Mouse (Mus musculus) kidney, adult 18-20 months (tissue): ENCODE measurements at regions not wholly inside any gene's neighbourhood (a gene's known extent, or its start where the extent isn't known, plus 50 kb on each side); places are given as distances from the start of the nearest gene placed in this dataset.

ENCODE experiments used
- DNase-seq: peaks from one replicate; pipeline ENCODE4 v3.0.0; 2021

DNA sequence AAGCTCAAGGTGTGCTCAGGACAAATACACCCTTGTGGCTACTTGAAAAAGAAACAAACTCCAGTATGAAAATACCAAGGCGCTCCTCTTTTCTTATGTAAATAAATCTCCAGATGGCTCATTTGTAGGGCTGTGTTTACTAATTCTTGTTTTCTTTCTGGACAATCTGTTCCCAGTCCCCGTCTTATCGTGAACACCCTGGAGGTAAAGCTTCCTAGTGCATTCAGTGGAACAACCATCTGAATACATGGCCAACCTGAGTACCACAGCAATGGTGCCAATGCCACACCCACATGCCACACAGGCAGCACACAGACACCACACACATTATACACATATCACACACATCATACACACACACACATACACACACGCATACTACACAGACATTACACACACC, 396.1 kb downstream of the Wdr11 start:
- DNase-seq: no peak

DNA sequence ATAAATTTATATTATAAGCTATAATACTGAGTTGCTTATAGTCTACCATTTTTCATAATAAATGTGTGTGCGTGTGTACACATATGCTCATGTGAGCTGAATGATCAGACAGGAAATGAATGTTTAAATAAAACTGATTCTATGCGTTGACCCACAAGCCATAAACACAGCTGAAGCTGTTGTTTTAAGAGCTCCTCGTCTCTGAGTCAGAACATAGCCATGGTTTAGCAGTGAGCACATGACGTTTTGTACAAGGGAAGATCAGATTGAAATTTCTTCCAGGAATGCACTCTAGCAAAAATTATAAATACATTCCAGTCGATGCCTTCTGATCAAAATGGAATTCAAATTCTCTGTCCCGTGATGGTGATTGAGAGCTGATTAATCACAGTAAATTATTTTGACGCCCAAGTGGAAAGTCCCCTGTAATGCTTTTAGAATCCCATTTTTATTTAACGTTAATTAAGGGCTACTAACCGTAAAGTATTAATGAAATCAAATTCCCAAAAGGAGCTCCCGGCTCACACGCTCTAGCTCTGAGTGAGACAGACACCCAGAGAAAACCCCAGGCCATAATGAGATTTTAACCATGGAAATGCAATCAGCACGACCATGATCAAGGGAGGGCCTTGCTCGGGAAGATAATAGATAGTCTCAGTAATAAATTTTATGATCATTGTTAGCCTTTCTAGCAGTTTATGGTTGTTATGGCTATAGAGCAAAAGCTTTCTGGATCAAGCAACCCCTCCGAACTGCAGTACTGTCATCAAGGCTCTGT, 402.0 kb downstream of the Wdr11 start:
- no peak for DNase-seq

DNA sequence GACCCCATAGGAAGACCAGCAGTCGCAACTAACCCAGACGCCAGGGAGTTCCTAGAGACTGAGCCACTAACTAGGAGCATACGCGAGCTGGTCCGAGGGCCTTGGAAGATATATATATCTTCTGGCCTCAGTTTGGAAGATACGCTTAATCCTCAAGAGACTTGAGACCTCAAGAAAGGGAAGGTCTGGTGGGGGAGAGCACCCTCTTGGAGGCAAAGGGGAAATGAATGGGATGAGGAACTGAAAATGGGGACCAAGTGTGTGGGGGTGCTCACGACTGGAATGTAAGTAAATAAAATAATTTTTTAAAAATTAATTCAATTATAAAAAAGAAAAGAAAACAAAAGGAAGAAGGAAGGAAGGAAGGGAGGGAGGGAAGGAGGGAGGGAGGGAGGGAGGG, 403.9 kb downstream of the Wdr11 start:
- no peak for DNase-seq

DNA sequence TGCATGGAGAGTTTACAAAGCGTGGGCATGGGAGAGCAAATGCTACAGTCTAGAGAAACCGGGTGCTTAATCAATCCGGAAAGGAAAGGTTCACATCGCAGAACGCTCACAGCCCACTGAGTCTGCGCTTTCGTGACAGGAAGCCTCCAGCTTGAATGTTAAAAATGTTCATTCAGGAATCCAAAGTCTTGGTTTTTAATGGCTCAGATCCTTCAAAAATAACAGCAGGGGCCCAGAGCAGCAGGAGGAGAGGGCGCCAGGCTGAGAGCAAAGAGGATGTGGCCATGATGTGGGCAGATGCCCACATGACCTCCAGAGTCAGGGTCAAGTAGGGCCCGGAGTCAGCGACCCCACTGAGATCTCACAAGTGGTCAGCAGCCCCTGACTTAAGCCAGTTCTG, 409.4 kb downstream of the Wdr11 start:
- DNase-seq: no peak

DNA sequence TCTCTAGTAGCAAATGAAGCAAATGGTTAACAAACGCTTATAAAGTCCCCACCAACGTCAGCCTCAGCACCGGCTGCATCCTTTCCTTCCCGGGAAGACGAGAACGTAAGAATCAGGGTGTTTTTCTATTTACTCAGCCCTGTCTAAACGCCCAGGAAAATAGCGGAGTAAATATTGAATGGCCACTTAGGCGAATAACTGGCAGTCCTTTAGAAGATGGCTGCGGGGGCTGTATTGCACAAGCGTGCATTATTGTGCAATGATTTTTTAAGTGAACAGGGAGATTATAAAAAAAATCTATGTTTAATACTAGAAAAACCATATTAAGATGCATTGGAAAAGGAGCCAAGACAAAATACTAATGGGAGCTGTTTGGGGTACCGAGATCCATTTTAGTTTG, 410.3 kb downstream of the Wdr11 start:
- DNase-seq: no peak

DNA sequence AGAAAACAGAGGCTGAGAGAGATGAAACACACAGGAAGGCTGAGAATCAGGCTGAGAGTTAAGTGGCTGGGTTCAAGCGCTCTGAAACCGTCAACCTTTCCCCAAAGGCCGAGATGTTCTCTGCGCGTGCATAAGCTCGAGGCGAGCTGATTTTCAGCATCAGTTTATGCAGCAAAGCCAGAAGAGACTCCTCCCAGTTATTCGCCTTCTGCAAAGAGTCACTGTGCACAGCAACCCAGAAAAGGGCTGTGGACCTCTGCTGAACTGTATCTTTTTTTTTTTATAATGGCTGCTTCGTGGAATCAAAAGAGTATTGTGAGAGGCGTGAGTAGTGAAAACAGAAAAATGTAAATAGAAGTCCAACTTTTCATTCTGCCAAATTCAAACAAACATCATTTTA, 413.7 kb downstream of the Wdr11 start:
- no peak for DNase-seq

DNA sequence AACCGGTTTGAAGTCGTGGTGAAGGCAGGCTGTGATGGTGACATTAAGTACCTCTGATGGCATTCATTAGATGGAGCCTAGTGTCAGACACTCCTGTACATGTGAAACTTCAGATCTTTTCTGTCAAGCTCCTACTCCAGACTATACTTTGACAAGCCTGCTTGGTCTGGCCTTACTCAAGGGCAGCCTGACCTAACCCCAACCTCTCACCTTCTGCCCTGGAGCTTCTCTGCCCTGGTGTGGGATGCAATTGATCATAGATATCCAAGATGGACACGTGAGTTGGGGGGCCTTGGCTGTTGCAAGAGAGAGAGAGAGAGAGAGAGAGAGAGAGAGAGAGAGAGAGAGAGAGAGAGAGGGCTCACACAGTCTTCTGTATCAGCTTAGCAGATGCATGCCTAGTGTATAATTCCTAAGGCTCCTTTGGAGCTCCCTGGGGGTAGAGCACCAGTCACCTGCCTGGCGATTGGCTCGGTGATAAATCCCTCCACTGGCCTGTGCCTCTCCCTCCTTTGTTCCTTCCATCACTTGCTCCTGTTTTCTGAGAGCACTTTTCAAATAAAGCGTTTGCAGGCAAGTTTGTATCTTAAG, 416.4 kb downstream of the Wdr11 start:
- DNase-seq: no peak

DNA sequence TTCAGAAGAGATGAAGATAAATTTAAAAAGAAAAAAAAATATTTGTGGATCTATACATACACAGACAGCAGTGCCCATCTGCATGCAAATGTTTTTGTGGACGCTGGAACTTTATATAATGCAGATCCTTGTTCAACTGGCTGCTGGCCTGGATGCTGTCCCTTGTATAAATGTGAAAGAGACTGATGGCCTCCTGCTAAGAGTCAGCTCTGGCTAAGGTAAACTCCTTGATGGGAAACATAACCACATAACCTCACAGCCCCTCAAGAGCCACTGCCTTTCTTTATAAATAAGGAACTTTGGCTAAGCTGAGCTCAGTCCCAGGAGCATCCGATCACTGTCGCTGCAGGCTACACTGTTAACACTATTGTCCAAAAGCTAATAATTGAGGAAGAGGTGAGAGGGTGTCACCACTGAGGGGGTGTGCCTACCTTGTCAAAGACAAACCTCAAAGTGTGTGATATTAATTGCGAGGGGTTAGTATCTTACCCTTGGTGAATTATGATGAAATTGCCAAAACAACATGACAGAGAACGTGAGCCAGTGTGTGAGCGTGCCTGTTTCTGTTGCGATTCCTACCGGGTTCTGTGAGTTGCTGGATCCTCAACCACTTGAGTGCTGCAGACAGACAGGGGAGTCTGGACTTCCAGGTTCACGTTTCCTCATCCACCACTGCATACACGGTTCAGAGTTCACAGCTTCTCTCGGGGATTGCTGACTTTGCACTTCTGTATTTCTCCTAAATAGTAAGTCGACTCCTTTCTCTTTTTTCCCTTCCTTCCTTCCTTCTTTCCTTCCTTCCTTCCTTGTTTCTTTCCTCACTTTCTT, 417.1 kb downstream of the Wdr11 start:
- no peak for DNase-seq

DNA sequence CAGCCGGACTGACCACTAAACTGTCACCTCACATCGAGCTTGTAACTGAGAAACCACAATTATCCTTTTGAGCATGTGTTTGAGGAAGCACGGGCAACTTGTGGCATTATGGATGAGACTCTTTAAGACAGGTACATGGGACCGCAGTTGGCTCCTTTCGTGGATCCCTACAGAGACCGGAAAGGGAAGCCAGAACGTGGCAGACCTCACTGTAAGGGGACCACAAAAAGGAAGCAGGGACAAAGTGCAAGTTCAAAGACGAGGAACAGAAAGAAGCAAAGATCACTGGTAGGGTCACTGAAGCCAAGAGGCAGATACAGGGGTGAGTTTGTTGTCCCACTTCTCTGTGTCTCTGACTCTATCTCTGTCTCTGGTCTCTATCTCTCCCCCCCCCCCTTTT, 420.4 kb downstream of the Wdr11 start:
- no peak for DNase-seq

DNA sequence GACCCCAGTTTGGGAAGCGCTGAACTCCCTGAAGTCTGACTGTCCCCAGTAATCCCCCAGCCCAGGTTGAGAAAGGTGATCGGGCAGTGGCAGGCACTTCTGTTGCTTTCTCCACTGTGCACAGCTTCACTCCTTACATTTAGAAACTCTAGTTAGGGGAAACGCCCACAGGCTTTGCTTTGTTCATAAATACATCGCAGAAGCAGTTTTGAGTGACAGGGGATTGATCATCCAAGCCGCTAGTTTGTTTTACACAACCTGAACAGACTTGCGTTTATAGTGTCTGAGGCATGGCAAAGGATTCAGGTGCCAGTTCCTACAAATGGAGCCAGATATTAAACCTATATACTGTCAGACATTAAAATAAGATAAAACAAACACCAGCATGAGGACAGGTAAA, 421.4 kb downstream of the Wdr11 start:
- DNase-seq: no peak

DNA sequence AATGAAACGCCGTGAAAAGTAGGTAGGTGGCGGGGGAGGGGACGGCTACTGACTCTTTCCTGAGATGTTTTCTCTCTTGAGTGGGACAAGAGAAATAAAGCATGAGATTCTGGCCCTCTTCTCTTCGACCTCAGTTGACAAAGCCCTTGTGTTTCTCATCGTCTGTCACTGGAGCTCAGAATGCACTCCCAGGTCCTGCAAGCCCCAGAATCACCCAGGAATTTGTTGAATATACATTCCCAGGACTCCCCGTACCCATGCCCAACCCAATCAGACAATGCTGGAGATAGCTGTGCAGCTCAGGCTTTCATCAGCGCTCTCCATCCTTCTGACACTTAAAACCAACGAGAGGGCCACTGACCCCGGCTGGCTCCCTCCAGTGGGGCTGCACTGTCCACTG, 422.9 kb downstream of the Wdr11 start:
- DNase-seq: no peak

DNA sequence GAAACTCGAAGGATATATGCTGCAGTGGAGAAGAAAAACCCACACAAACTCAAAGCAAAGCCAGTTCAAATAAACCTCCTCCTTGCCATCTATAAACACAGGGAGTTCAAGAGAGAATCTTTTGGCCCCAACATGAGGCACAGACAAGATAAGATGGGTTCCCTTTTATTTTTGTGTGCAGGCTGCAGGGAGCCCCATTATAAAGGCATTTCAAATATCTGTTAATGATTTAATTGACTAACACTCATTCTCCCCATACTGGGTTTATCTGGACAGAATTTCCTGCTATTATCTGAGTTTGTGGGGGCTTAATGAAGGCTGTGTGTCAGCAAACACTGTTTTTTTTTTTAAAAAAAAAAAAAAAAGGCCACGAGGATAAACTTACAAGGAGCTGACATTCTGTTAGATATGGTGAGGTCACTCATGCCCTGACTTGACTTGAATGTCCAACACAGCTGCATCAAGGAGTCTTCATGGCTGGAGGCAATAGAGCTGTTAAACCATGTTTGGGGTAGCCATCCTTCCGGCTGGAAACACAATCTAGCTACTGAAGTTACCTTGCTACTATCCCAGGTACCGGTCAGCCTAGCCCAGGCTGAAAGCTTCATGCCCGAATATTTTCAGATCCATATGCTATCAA, 423.8 kb downstream of the Wdr11 start:
- DNase-seq: no peak

DNA sequence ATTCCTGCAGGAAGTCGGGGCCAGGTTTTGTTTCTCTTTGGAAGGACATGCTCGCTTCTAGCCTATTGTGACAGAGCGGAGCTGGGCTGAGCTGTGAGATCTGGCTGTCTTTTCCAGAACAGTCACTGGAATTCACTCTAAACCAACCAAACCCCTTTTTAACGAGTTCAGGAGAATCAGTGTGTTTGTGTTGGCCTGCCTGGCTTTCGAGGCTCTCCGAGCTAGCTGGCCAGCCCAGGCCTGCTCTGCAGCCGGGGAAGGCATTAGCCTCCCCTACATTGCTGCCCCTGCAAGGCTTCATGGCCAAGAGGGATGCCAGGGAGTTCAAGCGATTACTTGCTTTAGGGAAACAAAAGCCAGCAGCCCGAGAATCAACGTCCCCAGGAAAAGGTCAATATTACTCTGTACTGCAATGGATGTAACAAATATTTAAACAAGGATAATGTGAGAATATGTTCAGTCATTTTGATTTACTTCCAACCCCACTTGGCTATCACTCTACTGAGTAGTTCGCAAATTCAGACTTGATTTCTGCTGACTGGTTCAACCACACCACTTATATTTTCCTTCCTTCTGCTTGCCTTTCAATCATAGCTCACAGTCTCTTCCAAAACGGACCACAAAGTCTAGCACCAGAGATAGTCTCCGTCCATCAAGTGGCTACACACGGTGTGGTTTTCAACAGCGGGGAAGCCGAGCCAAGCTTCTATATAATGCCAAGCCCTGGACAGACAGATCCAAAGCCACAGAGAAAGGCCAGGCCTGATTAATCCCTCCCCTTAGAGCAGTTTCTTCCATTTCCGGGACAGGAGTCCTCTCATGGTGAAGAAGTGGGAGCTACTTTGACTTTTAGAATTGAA, 424.6 kb downstream of the Wdr11 start:
- no peak for DNase-seq

DNA sequence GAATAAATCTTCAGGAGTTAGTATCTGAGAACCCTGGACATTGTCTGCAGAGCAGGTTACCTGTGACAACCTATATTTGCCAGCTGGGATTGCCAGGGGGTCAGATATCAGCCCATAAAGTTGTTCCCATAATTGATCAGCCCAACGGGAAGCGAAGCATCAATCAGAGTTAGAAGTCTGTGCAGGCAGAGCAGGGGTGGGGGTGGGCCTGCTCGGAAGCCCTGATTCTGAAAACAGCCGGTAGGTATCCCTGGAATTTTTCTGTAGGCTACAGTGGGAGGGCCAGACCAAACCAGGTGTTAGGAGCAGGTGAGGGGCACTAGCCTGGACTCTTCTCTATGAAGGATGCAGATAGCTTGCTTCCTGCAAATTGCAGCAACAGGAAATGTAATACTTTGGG, 427.2 kb downstream of the Wdr11 start:
- no peak for DNase-seq

DNA sequence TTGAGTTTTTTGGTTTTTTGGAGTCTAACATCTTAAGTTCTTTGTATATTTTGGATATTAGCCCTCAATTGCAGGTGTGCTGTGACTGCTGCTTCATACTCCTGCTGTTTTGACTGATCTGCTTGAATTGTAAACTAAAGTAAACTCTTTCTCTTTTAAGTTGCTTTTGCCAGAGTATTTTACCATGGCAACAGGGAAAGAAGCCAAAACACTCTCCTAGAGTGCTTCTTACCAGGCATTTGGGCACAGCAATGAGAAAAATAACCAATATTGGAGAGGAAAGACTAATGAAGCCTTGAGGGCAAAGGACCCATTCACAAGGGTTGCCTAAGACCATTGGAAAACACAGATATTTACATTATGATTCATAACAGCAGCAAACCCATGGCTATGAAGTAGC, 437.3 kb downstream of the Wdr11 start:
- no peak for DNase-seq

DNA sequence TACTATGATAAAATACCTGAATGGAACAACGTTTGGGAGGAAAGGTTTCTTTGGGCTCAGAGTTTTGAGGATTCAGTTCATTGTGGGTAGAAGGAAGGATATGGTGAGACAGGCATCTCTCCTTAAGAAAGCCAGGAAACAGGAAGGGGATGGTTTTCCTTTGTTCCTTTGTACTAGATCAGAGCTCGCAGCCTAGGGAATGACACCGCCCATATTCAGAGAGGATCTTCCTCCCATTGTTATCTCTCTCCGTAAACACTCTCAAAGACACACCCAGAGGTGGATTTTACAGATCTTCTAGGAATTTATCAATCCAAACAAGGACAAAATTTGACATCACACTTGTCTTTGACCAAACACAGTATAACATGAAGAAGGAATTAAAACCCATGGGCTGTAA, 439.0 kb downstream of the Wdr11 start:
- no peak for DNase-seq

DNA sequence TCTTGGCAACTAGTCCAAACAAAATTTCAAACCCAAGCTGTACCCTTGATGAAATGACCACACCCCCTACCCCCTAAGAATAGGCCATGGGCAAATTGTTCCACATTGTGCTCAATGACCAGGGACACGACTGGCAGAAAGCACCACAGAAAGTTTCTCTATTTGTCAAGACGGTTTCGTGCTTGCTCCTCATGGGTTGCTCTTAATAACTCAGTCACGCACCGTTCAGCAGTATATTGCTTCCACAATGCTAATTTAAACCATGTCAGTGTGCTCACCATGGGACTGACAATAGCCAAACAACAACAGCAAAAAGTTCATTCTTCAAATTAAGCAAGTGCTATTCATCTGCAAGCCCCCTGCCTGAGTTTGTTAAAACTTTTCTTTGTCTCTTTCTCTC, 444.6 kb downstream of the Wdr11 start:
- DNase-seq: no peak

DNA sequence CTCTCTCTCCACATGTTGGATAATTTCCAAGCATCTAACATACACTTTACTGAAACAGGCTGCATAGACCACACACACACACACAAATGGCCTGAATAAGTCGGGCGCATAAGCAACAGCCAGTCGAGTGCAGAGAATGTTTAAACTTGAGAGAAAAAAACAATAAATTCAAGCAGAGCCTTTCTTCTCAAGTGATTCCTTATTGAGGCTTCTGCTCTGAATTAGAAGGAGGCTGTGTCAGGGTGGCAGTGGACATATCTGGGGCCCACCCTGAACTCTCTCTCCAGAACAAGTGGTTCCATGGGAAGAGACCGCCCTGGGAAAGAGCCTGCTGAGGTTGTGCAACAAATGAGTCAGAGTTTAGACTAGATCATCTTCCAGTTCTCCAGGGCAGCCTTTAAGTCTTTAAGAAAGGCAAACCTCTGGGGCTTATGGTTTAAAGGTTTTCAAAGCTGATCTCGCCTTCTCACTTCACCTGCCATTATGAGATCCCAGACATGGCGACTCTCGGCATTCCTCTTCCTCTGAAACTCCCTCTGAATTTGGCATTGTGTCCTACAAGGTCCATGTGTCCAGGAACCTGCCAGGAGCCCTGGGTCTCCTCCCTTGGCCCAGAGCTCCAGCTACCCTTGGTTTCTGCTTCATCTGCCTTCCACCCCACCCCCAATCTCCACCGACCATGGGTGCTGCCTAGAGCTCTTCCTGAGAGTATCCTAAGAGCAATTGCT, 445.3 kb downstream of the Wdr11 start:
- no peak for DNase-seq

DNA sequence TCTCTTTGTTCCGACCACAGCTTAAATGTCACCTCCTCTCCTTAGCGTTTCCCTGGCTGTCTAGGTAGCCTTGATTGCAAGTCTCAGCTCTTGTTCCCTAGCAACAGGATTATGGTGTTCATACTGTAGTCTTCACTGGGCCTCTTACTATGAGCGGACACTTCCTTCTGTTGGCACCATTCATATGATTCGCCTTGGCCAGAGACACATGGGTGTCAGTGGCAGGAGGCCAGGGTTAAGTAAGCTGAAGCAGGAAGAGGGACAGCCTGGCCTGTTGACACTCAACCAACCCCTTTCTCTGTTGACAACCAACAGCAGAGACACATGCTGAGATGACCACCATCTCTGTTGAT, 445.9 kb downstream of the Wdr11 start:
- DNase-seq: no peak

DNA sequence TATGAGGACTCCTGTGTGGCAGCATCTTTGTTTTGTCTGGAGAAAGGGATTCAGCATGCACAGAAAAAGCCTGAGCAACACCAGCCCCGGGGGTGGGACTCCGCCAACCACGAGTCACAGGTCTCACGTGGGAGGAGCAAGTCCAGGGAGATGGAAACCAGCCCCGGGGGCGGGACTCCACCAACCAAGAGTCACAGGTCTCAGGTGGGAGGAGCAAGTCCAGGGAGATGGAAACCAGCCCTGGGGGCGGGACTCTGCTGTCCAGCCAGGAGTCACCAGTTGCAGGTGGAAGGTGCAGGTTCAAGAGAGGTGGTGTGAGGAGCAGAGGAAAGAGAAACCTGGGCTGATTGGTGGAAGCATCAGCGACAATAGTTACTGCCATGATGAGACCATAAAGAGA, 448.9 kb downstream of the Wdr11 start:
- DNase-seq: no peak

DNA sequence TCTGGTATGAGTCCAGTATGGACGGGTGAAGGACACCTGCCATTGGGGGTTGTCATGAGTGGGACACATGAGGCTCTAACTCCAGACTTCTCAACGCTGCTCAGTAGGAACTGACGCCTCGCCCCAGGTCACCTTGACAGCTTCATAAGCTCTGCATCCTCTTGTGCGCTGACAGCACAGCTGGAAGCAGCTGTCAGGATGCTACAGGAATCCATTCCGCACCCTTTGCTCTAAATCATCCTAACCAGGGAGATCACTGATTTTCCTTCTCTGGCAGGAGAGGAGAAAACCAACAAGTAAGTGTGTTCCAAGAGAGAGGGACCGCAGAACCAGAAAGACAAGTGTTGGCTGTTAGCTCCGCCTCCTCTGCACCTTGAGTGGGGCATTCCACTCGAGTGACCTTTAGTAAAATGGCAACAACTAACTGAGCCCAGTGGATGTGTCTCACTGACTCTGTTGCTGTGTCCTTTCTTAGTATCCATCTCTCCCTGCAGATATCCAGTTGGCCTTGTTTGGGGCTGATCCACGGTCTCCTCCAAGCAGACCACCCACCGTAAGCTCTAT, 449.8 kb downstream of the Wdr11 start:
- no peak for DNase-seq
